Mouse (Mus musculus): ENCODE data around the gene Gatc.

- TF ChIP-seq GATA1 (IDR thresholded peaks at IDR 0.05; ENCODE audit: borderline replicate concordance, low read length) = no peak
- no peak for TF ChIP-seq TAL1 (conservative IDR thresholded peaks at IDR 0.05; ENCODE audit: low read depth, low read length)
- no peak for TF ChIP-seq CTCF (IDR thresholded peaks at IDR 0.05; ENCODE audit: low read depth, low read length)
- TF ChIP-seq POLR2AphosphoS5 (IDR thresholded peaks at IDR 0.05; ENCODE audit: insufficient replicate concordance, low read depth, low read length) = no peak
- TF ChIP-seq GATA2 (IDR thresholded peaks at IDR 0.05; ENCODE audit: borderline replicate concordance, low read depth, low read length) = no peak
Observed at GRCm38 (mm10) chr5:115319004-115319940, 21.7 kb downstream of the Gatc start.

All from G1E (cell line).